Mouse (Mus musculus) lung, embryonic 16.5 days (tissue): Measurements from ENCODE around the gene Samd7. TPM values are rescaled to one million over a fixed set of nuclear protein-coding genes. Genes with fewer than 3 reads are reported as not detected.

Experiments used
- ATAC-seq: fragments of 200-750 bp; cut with Nextera tagmentation; 2 replicates; pipeline ENCODE4 v1.8.0; 2017; ENCODE audit warnings: low read depth, mild to moderate bottlenecking, moderate library complexity
- H3K27ac ChIP-seq: fragments of 300-500 bp; sonication (generic); 2 replicates; pipeline ENCODE4 v1.5.1; 2014; ENCODE audit warnings: mild to moderate bottlenecking, control low read depth, low read length
- H3K27me3 ChIP-seq: fragments of 300-500 bp; sonication (generic); 2 replicates; pipeline ENCODE4 v1.6.1; 2014; ENCODE audit warnings: low read depth, low read length, mixed read lengths; ENCODE audit not compliant: control insufficient read depth, insufficient read depth
- H3K36me3 ChIP-seq: fragments of 300-500 bp; sonication (generic); 2 replicates; pipeline ENCODE4 v1.6.1; 2014; ENCODE audit warnings: low read length; ENCODE audit not compliant: control insufficient read depth, insufficient read depth
- H3K4me1 ChIP-seq: fragments of 300-500 bp; sonication (generic); replicated peaks from 2 replicates; pipeline ENCODE4 v1.6.1; 2014; ENCODE audit warnings: low read length, mixed read lengths; ENCODE audit not compliant: control insufficient read depth, insufficient read depth
- H3K4me2 ChIP-seq: fragments of 300-500 bp; sonication (generic); 2 replicates; pipeline ENCODE4 v1.6.1; 2014; ENCODE audit warnings: low read depth, low read length, control low read depth
- H3K4me3 ChIP-seq: fragments of 300-500 bp; sonication (generic); 2 replicates; pipeline ENCODE4 v1.5.1; 2014; ENCODE audit warnings: mild to moderate bottlenecking, low read length, control low read depth
- H3K9ac ChIP-seq: fragments of 300-500 bp; sonication (generic); 2 replicates; pipeline ENCODE4 v1.6.1; 2014; ENCODE audit warnings: low read length, control low read depth
- H3K9me3 ChIP-seq: fragments of 300-500 bp; sonication (generic); 2 replicates; pipeline ENCODE4 v1.6.1; 2016; ENCODE audit warnings: low read length; ENCODE audit not compliant: control insufficient read depth
- WGBS: fragments of 180-500 bp; shearing (Covaris S2); extraction: QIAGEN DNeasy Blood & Tissue Kit; methylation state at CpG from one replicate; pipeline ENCODE4 v1.1.7; 2014; 5-methylcytosine and 5-hydroxymethylcytosine counted together
- polyA plus RNA-seq: library from polyadenylated mRNA; unstranded; fragments of >200 nt; fragmentation: Nextera tagmentation; extraction: Ambion mirVana; gene quantifications from 2 replicates; pipeline ENCODE4 v1.2.1, GENCODE M21; 2015

Samd7 gene
- polyA plus RNA-seq, 1 experiment from 2014 or later: not detected

- Histone ChIP-seq H3K9ac (no peak overlapping the region), H3K9me3 (no peaks in the 10 kb centered on the region), H3K27ac (no peak overlapping the region), H3K27me3 (no peaks in the 10 kb centered on the region), H3K4me1 (no peaks in the 10 kb centered on the region), H3K36me3 (no peaks in the 10 kb centered on the region), H3K4me2 (no peak overlapping the region), H3K4me3 (no peak overlapping the region)
- no peak for ATAC-seq
- WGBS: 70% methylated on average over 1 of the region's 1 CpGs
These were observed 25.5 kb downstream of the Samd7 start for GRCm38 (mm10) chr3:30771560-30771959.

GRCm38 (mm10) chr3:30772631-30773030 lies 26.5 kb downstream of the Samd7 start:
- H3K36me3 ChIP-seq: no peaks in the 10 kb centered on the region
- no peak overlapping the region for H3K27ac ChIP-seq
- H3K27me3 ChIP-seq: no peaks in the 10 kb centered on the region
- H3K4me3 ChIP-seq: no peak overlapping the region
- no peaks in the 10 kb centered on the region for H3K4me1 ChIP-seq
- no peaks in the 10 kb centered on the region for H3K9me3 ChIP-seq
- ATAC-seq: no peak
- 46% methylated on average over 4 of the region's 4 CpGs for WGBS
- H3K9ac ChIP-seq: no peak overlapping the region
- no peak overlapping the region for H3K4me2 ChIP-seq

GRCm38 (mm10) chr3:30774677-30775076 lies 28.6 kb downstream of the Samd7 start:
- Histone ChIP-seq H3K27ac (no peak overlapping the region), H3K9ac (no peak overlapping the region), H3K9me3 (no peaks in the 10 kb centered on the region), H3K4me2 (no peak overlapping the region), H3K4me1 (no peaks in the 10 kb centered on the region), H3K4me3 (no peak overlapping the region), H3K36me3 (no peaks in the 10 kb centered on the region), H3K27me3 (no peaks in the 10 kb centered on the region)
- ATAC-seq: no peak
- 85% methylated on average over 5 of the region's 5 CpGs for WGBS

DNA sequence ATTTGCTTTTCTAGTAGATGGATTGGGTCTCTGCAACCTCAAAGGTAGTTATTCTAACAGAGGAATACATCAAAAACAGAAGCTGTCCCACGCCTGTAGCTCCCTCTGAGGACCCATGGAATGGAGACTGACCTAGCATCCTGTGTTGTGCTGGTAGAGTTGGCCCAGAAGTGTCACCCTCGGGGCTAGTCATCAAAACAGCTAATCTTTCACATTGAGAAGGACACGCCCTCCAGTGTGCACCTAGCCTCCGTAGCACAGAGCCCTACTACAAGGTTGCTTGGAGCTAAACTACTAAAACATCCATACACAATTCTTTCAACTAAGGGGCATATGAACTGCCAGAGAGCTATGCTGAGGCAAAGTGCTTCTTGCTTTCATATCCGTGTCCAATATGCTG lies 31.9 kb downstream of the Samd7 start:
- H3K27me3 ChIP-seq: no peaks in the 10 kb centered on the region
- H3K9me3 ChIP-seq: no peaks in the 10 kb centered on the region
- H3K36me3 ChIP-seq: no peaks in the 10 kb centered on the region
- H3K27ac ChIP-seq: no peak overlapping the region
- no peaks in the 10 kb centered on the region for H3K4me1 ChIP-seq
- no peak for ATAC-seq
- no peak overlapping the region for H3K4me3 ChIP-seq
- H3K9ac ChIP-seq: no peak overlapping the region
- 59% methylated on average over 5 of the region's 5 CpGs for WGBS
- no peak overlapping the region for H3K4me2 ChIP-seq

DNA sequence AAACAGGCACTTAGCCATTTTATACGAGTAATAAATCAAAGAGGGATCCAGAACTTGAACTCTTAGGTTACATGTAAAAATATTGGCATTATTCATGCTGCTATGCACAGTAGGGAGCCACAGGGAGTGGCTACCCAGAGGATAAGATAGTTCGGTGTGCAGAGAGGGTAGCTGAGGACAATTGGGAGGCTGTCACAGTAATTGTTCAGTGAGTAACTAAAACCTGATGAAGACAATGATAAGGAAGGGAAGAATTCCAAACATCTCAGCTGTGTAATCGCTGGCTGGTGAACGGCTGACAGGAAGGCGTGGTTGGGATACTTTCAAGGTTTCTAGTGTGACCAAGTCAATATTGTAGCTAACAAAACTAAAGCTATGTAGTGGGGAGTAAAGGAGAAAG lies 42.4 kb downstream of the Samd7 start:
- no peak for ATAC-seq
- H3K4me3 ChIP-seq: no peak overlapping the region
- H3K4me2 ChIP-seq: no peak overlapping the region
- no peaks in the 10 kb centered on the region for H3K9me3 ChIP-seq
- H3K36me3 ChIP-seq: no peaks in the 10 kb centered on the region
- no peaks in the 10 kb centered on the region for H3K27me3 ChIP-seq
- H3K4me1 ChIP-seq: peaks cover 4% of the 10 kb centered on the region
- WGBS: 10% methylated on average over 5 of the region's 5 CpGs
- no peak overlapping the region for H3K9ac ChIP-seq
- H3K27ac ChIP-seq: no peak overlapping the region

DNA sequence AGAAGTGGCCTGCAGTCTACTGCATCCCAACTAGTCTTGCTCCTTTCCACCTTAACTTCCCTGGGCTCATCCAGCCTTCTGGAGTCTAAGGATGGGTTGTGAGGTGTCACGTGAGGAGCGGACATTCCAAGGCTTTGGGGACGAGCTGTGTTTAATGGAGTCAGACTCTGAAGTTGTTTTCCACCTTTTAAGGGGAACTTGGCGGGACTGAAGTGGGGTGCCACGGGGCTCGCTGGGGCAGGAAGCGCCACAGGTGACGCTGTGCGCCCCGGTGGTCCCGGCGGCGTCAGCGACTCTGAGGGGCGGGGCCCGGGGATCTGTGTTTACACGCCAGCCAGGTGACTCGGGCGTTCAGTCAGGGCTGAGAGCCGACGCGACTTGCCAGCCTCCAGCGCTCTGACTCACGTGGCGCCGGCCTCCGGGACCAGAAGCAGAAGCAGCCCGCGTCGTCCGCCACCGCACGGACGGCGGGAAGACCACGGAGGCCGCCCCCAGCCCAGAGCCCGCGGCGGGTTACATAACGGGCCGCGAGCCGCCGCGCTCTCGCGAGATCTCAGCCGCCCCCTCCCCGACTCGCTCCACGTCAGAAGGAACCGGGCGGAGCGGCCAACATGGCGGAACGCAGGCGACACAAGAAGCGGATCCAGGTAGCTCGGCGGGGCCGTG lies 46.8 kb downstream of the Samd7 start, which contains the start of gene Sec62:
TSS of gene Sec62 (plus strand) at position 139 of the 666 bp plus-strand sequence.
- peaks cover 4% of the 10 kb centered on the region for H3K4me1 ChIP-seq
- no peaks in the 10 kb centered on the region for H3K27me3 ChIP-seq
- peak within 1 kb of the TSS; percentile 99 for H3K9ac ChIP-seq
- peak; percentile 98 for ATAC-seq
- no peaks in the 10 kb centered on the region for H3K36me3 ChIP-seq
- H3K27ac ChIP-seq: peak within 1 kb of the TSS; percentile 92
- H3K4me2 ChIP-seq: peak within 1 kb of the TSS; percentile 86
- H3K4me3 ChIP-seq: peak within 1 kb of the TSS; percentile 98
- 0% methylated on average over 61 of the region's 62 CpGs for WGBS
- H3K9me3 ChIP-seq: no peaks in the 10 kb centered on the region

GRCm38 (mm10) chr3:30793403-30794221 lies 47.5 kb downstream of the Samd7 start:
- H3K4me1 ChIP-seq: peaks cover 1% of the 10 kb centered on the region
- H3K4me2 ChIP-seq: peak overlapping the region; percentile 86
- peak overlapping the region; percentile 99 for H3K9ac ChIP-seq
- H3K9me3 ChIP-seq: no peaks in the 10 kb centered on the region
- no peaks in the 10 kb centered on the region for H3K36me3 ChIP-seq
- ATAC-seq: peak; percentile 84
- H3K27me3 ChIP-seq: no peaks in the 10 kb centered on the region
- peak overlapping the region; percentile 98 for H3K4me3 ChIP-seq
- WGBS: under 1% methylated on average over 58 of the region's 75 CpGs
- peak overlapping the region; percentile 92 for H3K27ac ChIP-seq

DNA sequence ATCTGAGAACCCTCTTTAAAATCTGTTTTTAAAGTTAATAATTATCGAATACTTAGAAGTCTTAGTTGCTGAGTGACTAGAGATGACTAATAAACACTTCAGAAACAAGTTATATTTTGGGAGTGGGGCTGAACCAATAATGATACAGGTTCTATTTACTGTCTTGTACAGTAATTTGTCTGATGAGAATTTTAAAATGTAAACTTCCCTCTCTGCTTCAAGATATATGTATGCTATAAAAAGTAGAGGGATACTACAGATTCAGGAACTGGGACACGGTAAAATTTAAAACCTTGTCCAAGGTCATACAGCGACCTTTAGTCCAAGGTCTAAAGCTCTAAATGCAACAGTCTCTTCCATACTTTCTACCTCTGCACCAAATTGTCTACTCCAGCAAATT lies 56.1 kb downstream of the Samd7 start:
- no peaks in the 10 kb centered on the region for H3K27me3 ChIP-seq
- peaks cover 19% of the 10 kb centered on the region for H3K36me3 ChIP-seq
- H3K9me3 ChIP-seq: no peaks in the 10 kb centered on the region
- no peak overlapping the region for H3K4me2 ChIP-seq
- no peak for ATAC-seq
- WGBS: 94% methylated on average over 3 of the region's 3 CpGs
- no peak overlapping the region for H3K27ac ChIP-seq
- H3K4me1 ChIP-seq: no peaks in the 10 kb centered on the region
- no peak overlapping the region for H3K4me3 ChIP-seq
- no peak overlapping the region for H3K9ac ChIP-seq

- no peak for ATAC-seq
- H3K36me3 ChIP-seq: peaks cover 32% of the 10 kb centered on the region
- no peak overlapping the region for H3K27ac ChIP-seq
These were observed 66.8 kb downstream of the Samd7 start for GRCm38 (mm10) chr3:30812881-30813280.

More at GRCm38 (mm10) chr3:30812881-30813280, 66.8 kb downstream of the Samd7 start:
- Histone ChIP-seq H3K9me3 (no peaks in the 10 kb centered on the region), H3K4me1 (no peaks in the 10 kb centered on the region), H3K27me3 (no peaks in the 10 kb centered on the region), H3K9ac (no peak overlapping the region), H3K4me3 (no peak overlapping the region), H3K4me2 (no peak overlapping the region)
- 56% methylated on average over 3 of the region's 3 CpGs for WGBS
